Mouse (Mus musculus) Muller cell, postnatal 12 days (primary cell): ENCODE measurements at regions not wholly inside any gene's neighbourhood (a gene's known extent, or its start where the extent isn't known, plus 50 kb on each side); places are given as distances from the start of the nearest gene placed in this dataset.

Experiments used
- DNase-seq: peaks from one replicate; pipeline ENCODE4 v3.0.0-alpha.2; 2015; ENCODE audit errors: inconsistent ontology term

DNA sequence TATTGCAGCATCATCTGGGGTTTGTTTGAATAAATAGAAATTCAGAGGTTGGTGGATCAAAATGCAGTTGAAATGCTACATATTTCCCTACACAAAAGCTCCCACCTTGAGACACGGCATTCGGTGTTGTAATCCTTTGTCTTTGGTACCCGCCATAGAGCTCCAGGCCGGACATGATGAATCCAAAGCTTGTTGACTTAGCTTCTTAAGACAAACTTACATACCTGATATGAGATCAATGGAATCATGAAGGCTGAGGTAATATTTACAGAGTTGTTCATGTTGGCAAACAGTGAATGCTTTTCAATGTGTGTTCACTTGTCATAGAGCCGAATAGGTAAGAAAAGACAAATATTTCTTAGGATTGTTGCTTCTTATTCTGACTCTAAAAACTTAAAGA, 51.2 kb upstream of the Pthlh start:
- no peak for DNase-seq
